Mouse (Mus musculus): ENCODE measurements around the gene Snx3. TPM values are rescaled to one million over a fixed set of nuclear protein-coding genes. Genes with fewer than 3 reads are reported as not detected.

Gene Snx3
- polyA plus RNA-seq, 1 experiment from 2014 or later, result 336 TPM

DNA sequence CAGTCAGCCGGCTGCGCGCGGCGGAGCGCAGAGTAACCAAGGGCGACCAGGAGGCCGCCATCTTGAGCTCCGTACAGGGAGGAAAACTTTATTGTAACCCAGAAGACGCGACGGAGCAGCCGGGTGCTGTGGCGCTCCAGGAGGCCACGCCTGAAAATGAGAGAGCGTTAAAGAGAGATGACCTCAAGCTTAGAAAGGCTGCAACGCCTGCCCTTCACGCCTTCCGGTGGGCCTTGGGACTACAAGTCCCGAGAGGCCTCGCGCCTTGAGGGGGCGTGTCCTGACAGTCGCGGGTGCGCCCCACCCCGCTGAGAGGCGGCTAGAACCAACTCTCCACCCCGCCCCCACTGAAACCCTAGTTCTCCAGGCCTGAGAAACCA, 23.5 kb upstream of the Snx3 start, which contains the start of gene Afg1l:
Gene Afg1l (minus strand): TSS at position 225 of the 380 bp plus-strand sequence.
- Histone ChIP-seq H3K4me1 (peaks cover 11% of the 10 kb centered on the region), H3K27me3 (no peaks in the 10 kb centered on the region), H3K4me2 (replicated peaks) (peak within 1 kb of the TSS; percentile 86), H3K27ac (replicated peaks) (peak within 1 kb of the TSS; percentile 89), H3K4me3 (replicated peaks) (peak within 1 kb of the TSS; percentile 62), H3K9me3 (replicated peaks) (no peaks in the 10 kb centered on the region), H3K36me3 (no peaks in the 10 kb centered on the region), H3K9ac (peak within 1 kb of the TSS; percentile 75)
- peak; percentile 96 for ATAC-seq (ENCODE audit: insufficient number of reproducible peaks, low FRiP score, low TSS enrichment, low read depth)
- WGBS, result 0% methylated on average over 29 of the region's 29 CpGs

DNA sequence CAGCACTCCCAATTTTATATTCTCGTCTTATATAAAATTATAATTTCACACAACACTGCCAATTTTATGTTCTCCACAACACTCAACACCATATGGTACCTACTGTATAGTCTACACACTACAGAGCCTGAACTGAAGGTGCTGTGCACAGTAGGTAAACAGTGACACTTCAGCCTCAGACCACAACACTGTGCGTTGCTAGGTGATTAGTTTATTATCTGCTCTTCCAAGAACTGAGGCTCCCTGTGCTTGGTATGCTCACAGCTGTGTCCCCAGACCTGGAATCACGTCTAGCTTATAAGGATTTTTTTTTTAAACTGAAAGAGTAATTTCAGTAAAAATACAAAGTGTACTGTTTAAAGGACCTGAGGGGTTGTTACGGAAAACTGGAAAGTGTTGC, 21.1 kb upstream of the Snx3 start:
- H3K27me3 ChIP-seq, result no peaks in the 10 kb centered on the region
- peaks cover 11% of the 10 kb centered on the region for H3K4me1 ChIP-seq
- 71% methylated on average over 4 of the region's 4 CpGs for WGBS
- ATAC-seq (ENCODE audit: insufficient number of reproducible peaks, low FRiP score, low TSS enrichment, low read depth), result no peak
- H3K4me2 ChIP-seq (replicated peaks), result no peak overlapping the region
- H3K9ac ChIP-seq, result no peak overlapping the region
- H3K27ac ChIP-seq (replicated peaks), result no peak overlapping the region
- no peaks in the 10 kb centered on the region for H3K36me3 ChIP-seq
- no peak overlapping the region for H3K4me3 ChIP-seq (replicated peaks)
- H3K9me3 ChIP-seq (replicated peaks), result no peaks in the 10 kb centered on the region

DNA sequence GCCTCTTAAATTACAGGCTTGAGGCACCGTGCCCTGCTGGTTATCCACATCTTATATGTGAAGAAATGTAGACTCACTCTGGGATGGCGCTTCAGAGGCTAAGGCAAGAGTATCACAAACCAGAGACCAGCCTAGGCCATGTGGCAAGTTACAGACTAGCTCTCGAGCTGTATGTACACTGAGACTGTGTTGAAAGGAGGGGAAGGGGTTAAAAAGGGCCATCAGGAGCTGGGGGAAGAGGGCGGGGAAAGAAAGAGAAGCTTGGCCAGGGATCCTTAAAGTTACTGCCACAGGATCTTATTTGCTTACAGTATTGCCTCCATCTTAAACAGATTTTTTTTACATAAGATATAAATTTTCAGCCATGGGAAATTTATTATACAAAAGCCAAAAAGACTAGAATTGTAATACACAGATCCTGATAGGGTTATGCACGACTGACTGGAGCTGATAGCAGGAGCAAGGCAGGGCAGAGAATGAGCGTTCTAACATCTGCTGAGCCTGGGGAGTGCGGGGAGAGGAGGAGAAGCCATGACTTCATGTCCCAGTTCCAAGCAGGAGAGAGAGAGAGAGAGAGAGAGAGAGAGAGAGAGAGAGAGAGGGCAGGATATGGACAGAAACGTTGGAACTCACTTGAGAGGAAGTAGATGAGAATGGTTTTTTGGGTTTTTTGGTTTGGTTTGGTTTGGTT, 13.1 kb upstream of the Snx3 start:
- WGBS, result 21% methylated on average over 8 of the region's 8 CpGs

DNA sequence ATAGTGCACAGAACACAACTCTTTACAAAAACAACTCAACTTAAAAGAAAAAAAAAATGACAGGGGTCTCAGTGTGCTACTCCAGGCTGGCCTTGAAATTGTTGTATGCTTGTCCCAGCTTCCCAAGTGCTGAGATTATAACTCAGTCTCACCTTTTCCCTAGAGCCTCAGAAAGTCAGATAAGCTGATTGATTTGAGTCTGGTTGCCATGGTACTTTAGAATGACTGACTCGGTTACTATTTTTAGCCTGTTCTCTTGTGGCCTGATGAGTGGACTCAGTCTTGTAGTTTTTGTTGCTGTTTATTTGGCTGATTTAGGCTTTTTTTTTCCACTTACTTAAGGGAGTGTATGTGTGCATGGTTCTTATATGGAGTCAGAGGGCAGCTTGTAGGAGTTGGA, 10.7 kb upstream of the Snx3 start:
- peaks cover 2% of the 10 kb centered on the region; the same call in 1 of the 2 replicates for H3K4me1 ChIP-seq
- no peak overlapping the region for H3K4me3 ChIP-seq (replicated peaks)
- H3K27me3 ChIP-seq, result no peaks in the 10 kb centered on the region
- no peak for ATAC-seq (ENCODE audit: insufficient number of reproducible peaks, low FRiP score, low TSS enrichment, low read depth)
- H3K4me2 ChIP-seq (replicated peaks), result no peak overlapping the region
- no peaks in the 10 kb centered on the region for H3K36me3 ChIP-seq
- H3K9me3 ChIP-seq (replicated peaks), result no peaks in the 10 kb centered on the region
- no peak overlapping the region for H3K27ac ChIP-seq (replicated peaks)
- no peak overlapping the region for H3K9ac ChIP-seq
- WGBS, result 60% methylated on average over 1 of the region's 1 CpGs

More for the DNA sequence above, 13.1 kb upstream of the Snx3 start:
- H3K27me3 ChIP-seq, result no peaks in the 10 kb centered on the region
- 0 out of 2 replicates have a peak, but pooled peaks have one; percentile 43 for ATAC-seq (ENCODE audit: insufficient number of reproducible peaks, low FRiP score, low TSS enrichment, low read depth)
- no peak overlapping the region; the same call in 1 of the 2 replicates for H3K27ac ChIP-seq (replicated peaks)
- no peak overlapping the region for H3K9ac ChIP-seq
- H3K4me1 ChIP-seq, result peaks cover 2% of the 10 kb centered on the region; the same call in 1 of the 2 replicates
- H3K4me3 ChIP-seq (replicated peaks), result no peak overlapping the region
- no peak overlapping the region for H3K4me2 ChIP-seq (replicated peaks)
- no peaks in the 10 kb centered on the region for H3K9me3 ChIP-seq (replicated peaks)
- no peaks in the 10 kb centered on the region for H3K36me3 ChIP-seq

DNA sequence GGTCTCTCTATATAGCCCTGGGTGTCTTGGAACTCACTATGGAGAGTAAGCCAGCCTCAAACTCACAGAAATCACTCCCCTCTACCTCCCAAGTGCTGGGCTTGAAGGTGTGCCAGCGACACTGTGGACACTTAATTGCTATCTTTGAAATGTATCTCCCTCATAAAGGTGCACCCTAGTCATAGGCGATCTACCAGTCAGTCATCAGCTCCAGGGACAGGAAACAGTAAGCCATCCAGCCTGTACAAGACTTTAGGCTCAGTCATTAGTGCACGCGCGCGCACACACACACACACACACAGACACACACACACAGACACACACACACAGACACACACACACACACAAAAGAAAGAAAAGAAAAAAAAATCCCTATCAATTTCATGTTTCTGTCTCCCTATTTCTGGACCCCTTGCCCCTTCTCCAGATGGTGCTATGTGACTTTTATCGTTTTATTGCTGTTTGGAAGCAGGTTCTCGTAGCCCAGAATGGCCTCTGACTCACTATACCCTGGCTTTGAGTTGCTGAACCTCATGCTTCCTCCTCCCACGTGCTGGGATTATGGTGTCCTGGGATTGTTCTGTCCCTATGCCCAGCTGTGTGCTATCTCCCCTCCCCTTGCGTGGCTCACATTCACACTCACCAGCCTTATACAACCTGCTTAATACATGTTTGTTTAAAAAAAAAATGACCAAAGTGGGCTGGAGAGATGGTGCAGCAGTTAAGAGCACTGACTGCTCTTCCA, 9.6 kb upstream of the Snx3 start:
- Histone ChIP-seq H3K9me3 (replicated peaks) (no peaks in the 10 kb centered on the region), H3K27me3 (no peaks in the 10 kb centered on the region), H3K36me3 (no peaks in the 10 kb centered on the region), H3K4me1 (peaks cover 2% of the 10 kb centered on the region; the same call in 1 of the 2 replicates), H3K4me2 (replicated peaks) (no peak overlapping the region), H3K9ac (no peak overlapping the region), H3K4me3 (replicated peaks) (no peak overlapping the region), H3K27ac (replicated peaks) (no peak overlapping the region)
- ATAC-seq (ENCODE audit: insufficient number of reproducible peaks, low FRiP score, low TSS enrichment, low read depth), result no peak
- 82% methylated on average over 10 of the region's 10 CpGs for WGBS

DNA sequence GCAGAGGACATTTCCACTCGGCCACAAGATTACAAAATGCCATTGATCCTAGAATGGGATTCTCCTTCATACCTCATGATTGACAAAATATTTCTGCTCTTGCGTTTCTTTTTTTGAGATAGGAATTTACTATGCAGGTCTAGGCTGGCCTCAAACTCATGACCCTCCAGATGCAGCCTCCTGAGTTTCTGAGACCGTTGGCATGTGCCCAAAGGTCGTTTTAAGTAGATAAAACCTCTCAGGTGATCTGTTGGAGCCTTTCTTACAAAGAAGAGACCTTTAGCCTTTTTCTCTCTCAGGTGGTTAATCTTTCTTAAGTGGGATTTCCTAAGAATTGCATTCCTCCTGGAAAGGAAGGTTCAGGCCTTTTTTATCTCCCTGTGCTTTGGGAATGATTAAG, 8.8 kb upstream of the Snx3 start:
- WGBS, result 43% methylated on average over 4 of the region's 4 CpGs

DNA sequence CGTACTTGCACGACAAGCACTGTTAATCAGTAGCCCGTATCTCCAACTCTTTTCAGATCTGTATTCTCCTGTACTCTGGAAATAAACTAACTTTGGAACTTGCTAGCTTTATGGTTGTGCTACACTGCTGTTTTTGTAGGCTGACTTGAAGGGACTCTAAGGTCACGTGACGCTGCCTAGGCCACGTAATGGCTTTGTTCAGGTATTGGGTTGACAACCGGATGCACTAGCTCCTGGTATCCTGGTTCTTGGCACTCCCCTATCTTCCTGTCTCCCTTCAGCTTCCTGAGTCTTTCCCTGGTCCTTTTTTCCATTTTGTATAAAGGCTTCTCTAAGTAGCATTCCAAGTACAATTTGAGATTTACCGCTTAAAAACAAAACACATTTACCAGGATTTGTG, 1.2 kb upstream of the Snx3 start:
- Histone ChIP-seq H3K4me1 (0 out of 2 replicates have a peak, but pooled peaks cover 5% of the 10 kb centered on the region), H3K9me3 (replicated peaks) (no peaks in the 10 kb centered on the region), H3K9ac (no peak overlapping the region), H3K4me3 (replicated peaks) (no peak overlapping the region), H3K27me3 (no peaks in the 10 kb centered on the region), H3K4me2 (replicated peaks) (no peak overlapping the region), H3K36me3 (no peaks in the 10 kb centered on the region), H3K27ac (replicated peaks) (peak overlapping the region; percentile 99; the same call in 1 of the 2 replicates)
- no peak for ATAC-seq (ENCODE audit: insufficient number of reproducible peaks, low FRiP score, low TSS enrichment, low read depth)
- WGBS, result 89% methylated on average over 8 of the region's 8 CpGs

More for the DNA sequence above, 8.8 kb upstream of the Snx3 start:
- Histone ChIP-seq H3K27ac (replicated peaks) (no peak overlapping the region), H3K36me3 (no peaks in the 10 kb centered on the region), H3K4me1 (peaks cover 2% of the 10 kb centered on the region; the same call in 1 of the 2 replicates), H3K9me3 (replicated peaks) (no peaks in the 10 kb centered on the region), H3K9ac (no peak overlapping the region), H3K4me3 (replicated peaks) (no peak overlapping the region), H3K4me2 (replicated peaks) (no peak overlapping the region), H3K27me3 (no peaks in the 10 kb centered on the region)
- no peak for ATAC-seq (ENCODE audit: insufficient number of reproducible peaks, low FRiP score, low TSS enrichment, low read depth)

DNA sequence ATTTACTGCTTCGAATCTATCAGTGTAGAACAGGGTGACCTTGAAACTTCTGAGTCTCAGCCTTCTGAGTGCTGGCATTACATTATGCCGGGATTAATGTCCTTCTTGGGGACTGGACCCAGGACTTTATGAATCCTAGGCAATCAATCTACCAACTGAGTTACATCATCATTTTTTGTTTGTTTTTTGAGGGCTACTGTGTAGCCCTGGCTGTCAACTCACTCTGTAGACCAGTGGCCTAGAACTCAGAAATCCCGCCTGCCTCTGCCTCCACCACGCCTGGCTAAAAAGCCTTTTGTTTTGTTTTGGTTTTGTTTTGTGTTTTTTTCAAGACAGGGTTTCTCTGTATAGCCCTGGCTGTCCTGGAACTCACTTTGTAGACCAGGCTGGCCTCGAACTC, 669 bp upstream of the Snx3 start:
- Histone ChIP-seq H3K4me2 (replicated peaks) (peak overlapping the region; percentile 68), H3K9ac (no peak overlapping the region), H3K4me3 (replicated peaks) (peak overlapping the region; percentile 95; the same call in 1 of the 2 replicates), H3K27ac (replicated peaks) (peak overlapping the region; percentile 99), H3K9me3 (replicated peaks) (no peaks in the 10 kb centered on the region), H3K36me3 (no peaks in the 10 kb centered on the region), H3K27me3 (no peaks in the 10 kb centered on the region), H3K4me1 (0 out of 2 replicates have a peak, but pooled peaks cover 5% of the 10 kb centered on the region)
- no peak for ATAC-seq (ENCODE audit: insufficient number of reproducible peaks, low FRiP score, low TSS enrichment, low read depth)
- 93% methylated on average over 5 of the region's 5 CpGs for WGBS

DNA sequence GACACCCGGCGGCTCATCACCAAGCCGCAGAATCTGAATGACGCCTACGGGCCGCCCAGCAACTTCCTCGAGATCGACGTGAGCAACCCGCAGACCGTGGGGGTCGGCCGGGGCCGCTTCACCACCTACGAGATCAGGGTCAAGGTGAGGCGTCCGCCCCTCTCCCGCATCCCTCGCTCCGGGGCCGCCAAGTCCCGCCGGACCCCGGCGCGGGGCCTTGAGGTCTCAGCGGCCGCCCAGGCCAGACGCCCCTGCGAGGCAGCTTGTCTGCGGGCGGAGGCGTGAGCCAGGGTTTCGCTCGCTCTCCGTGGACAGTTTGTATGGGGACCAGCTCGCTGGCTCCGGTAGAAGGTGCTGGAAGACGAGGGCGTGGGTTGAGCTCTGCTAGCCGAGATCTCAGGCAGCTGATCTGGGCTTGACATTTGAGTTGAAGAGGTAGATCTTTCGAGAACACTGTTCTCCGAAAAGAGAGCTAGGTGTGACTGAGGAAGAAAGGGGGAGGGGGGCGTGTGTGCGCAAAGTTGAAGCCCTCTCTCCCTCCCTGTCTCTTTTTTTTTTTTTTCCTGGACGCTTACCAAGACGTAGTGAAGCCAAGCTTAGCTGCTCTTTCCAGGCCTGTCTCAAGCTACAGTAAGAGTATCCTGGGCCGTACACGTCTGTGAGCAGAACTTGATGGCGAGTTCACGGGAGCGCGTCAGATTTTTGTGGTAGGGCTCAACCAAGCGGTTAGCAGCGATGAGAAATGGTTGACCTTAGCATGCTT, 700 bp downstream of the Snx3 start:
- ATAC-seq (ENCODE audit: insufficient number of reproducible peaks, low FRiP score, low TSS enrichment, low read depth), result peak; percentile 44
- Histone ChIP-seq H3K27me3 (no peaks in the 10 kb centered on the region), H3K4me3 (replicated peaks) (peak overlapping the region; percentile 95), H3K27ac (replicated peaks) (peak overlapping the region; percentile 99), H3K4me2 (replicated peaks) (peak overlapping the region; percentile 68), H3K4me1 (0 out of 2 replicates have a peak, but pooled peaks cover 5% of the 10 kb centered on the region), H3K9me3 (replicated peaks) (no peaks in the 10 kb centered on the region), H3K36me3 (no peaks in the 10 kb centered on the region), H3K9ac (peak overlapping the region; percentile 96)
- WGBS, result under 1% methylated on average over 54 of the region's 55 CpGs

DNA sequence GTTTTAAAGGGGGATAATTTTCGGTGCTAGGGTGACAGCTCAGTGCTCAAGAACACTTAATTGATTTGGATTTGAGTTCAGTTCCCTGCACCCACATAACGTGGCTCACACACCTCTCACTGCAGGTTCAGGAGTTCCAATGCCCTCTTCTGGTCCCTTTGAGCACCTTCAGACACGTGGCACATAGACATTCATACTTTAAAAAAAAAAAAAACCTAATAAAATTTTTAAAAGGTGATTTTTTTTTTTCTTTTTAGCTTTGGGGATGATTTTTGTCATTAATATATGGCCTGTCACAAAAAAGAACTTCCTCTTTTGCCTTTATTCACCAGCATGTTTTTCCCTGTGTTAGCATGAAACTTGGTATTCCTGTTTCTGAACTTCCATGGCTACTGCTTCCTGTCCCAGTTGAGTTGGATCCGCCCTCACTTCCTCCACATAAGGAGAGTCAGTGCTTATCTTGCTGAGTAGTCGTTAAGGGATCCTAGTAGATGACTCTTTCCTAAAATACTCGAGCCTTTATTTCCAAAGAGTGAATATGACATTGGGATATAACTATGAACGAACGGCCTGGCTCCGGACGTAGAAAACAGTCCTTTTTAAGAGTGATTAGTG, 2.4 kb downstream of the Snx3 start:
- Histone ChIP-seq H3K27ac (replicated peaks) (no peak overlapping the region), H3K9ac (no peak overlapping the region), H3K4me1 (0 out of 2 replicates have a peak, but pooled peaks cover 5% of the 10 kb centered on the region), H3K27me3 (no peaks in the 10 kb centered on the region), H3K9me3 (replicated peaks) (no peaks in the 10 kb centered on the region), H3K4me3 (replicated peaks) (no peak overlapping the region), H3K4me2 (replicated peaks) (no peak overlapping the region), H3K36me3 (peaks cover 6% of the 10 kb centered on the region; the same call in 1 of the 2 replicates)
- 87% methylated on average over 10 of the region's 10 CpGs for WGBS
- ATAC-seq (ENCODE audit: insufficient number of reproducible peaks, low FRiP score, low TSS enrichment, low read depth), result no peak

Data from embryonic facial prominence, embryonic 15.5 days (tissue).